Mouse (Mus musculus): Measurements from ENCODE around the gene Nek11.
A peak's percentile ranks its signal among the peaks of the same experiment; 100 is the strongest.
"Not testable (repeated sequence)": the region's sequence is repeated elsewhere in the genome, so short reads cannot be mapped to it uniquely, and the experiment has no call there.

The Nek11 gene

GRCm38 (mm10) chr9:105131253-105132001, 263.9 kb downstream of the Nek11 start, which contains the start of gene Nudt16:
Gene Nudt16, minus strand, starts transcription at chr9:105131824.
- DNase-seq: peak; percentile 89

- DNase-seq: no peak
These were observed 265.0 kb downstream of the Nek11 start for GRCm38 (mm10) chr9:105130331-105130730.

- DNase-seq: not testable (repeated sequence)
These were observed 270.1 kb downstream of the Nek11 start for GRCm38 (mm10) chr9:105125206-105125605.
